Mouse (Mus musculus): ENCODE measurements around the gene Olfr1502. TPM values are rescaled to one million over a fixed set of nuclear protein-coding genes. Genes with fewer than 3 reads are reported as not detected.
"Not testable (repeated sequence)": the region's sequence is repeated elsewhere in the genome, so short reads cannot be mapped to it uniquely, and the experiment has no call there.

Gene Olfr1502
- polyA plus RNA-seq (2014; fragmentation: Nextera tagmentation; extraction: Ambion mirVana): not detected in 2 replicates

DNA sequence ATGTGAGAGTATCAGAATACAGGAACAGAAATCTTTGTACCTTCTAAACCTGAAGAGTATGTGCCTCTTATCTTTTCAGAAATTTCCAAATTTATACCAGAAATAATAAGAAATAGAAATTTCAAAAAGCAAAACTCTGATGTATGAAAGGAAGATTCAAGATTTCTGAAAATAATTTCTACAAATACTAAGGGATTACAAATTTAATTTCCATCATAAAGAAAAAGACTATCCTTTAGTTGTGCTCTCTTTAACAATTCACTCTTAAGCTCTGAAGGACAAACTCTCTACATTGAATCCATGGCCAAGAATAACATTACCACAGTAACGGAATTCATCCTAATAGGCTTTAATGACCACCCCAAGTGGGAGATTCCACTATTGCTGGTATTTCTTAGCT lies at the start of gene Olfr1502:
Olfr1502 (plus strand) TSS at position 301 of the 400 bp plus-strand sequence.
- Histone ChIP-seq H3K9ac (ENCODE audit: low read length) (no peak within 1 kb of the TSS), H3K27ac (ENCODE audit: low read depth) (no peak within 1 kb of the TSS), H3K4me2 (ENCODE audit: low read length) (no peak within 1 kb of the TSS), H3K4me1 (replicated peaks; ENCODE audit: control insufficient read depth, insufficient read depth, low read length) (no peaks in the 10 kb centered on the region), H3K27me3 (replicated peaks; ENCODE audit: control insufficient read depth, insufficient read depth, low read length) (no peaks in the 10 kb centered on the region), H3K36me3 (ENCODE audit: control insufficient read depth, insufficient read depth, low read length) (no peaks in the 10 kb centered on the region), H3K9me3 (ENCODE audit: control insufficient read depth, low read length) (no peaks in the 10 kb centered on the region), H3K4me3 (ENCODE audit: low read depth, low read length) (no peak within 1 kb of the TSS)
- 88% methylated on average over 1 of the region's 1 CpGs for WGBS
- ATAC-seq (replicated peaks; ENCODE audit: low FRiP score, low TSS enrichment, low read depth) (no peak), DNase-seq (ENCODE audit: low spot score) (no peak)

- Histone ChIP-seq H3K27ac (ENCODE audit: low read depth) (no peak overlapping the region), H3K4me3 (ENCODE audit: low read depth, low read length) (no peak overlapping the region), H3K4me1 (replicated peaks; ENCODE audit: control insufficient read depth, insufficient read depth, low read length) (no peaks in the 10 kb centered on the region), H3K27me3 (replicated peaks; ENCODE audit: control insufficient read depth, insufficient read depth, low read length) (no peaks in the 10 kb centered on the region), H3K9ac (ENCODE audit: low read length) (no peak overlapping the region), H3K36me3 (ENCODE audit: control insufficient read depth, insufficient read depth, low read length) (no peaks in the 10 kb centered on the region), H3K4me2 (ENCODE audit: low read length) (no peak overlapping the region), H3K9me3 (ENCODE audit: control insufficient read depth, low read length) (no peaks in the 10 kb centered on the region)
- DNase-seq (ENCODE audit: low spot score) (no peak), ATAC-seq (replicated peaks; ENCODE audit: low FRiP score, low TSS enrichment, low read depth) (no peak)
- WGBS: 62% methylated on average over 2 of the region's 2 CpGs
These were observed 48.8 kb upstream of the Olfr1502 start for GRCm38 (mm10) chr19:13812823-13813222.

- no peak overlapping the region for H3K4me3 ChIP-seq (ENCODE audit: low read depth, low read length)
- no peaks in the 10 kb centered on the region for H3K36me3 ChIP-seq (ENCODE audit: control insufficient read depth, insufficient read depth, low read length)
- ATAC-seq (replicated peaks; ENCODE audit: low FRiP score, low TSS enrichment, low read depth) (no peak), DNase-seq (ENCODE audit: low spot score) (no peak)
- no peak overlapping the region for H3K9ac ChIP-seq (ENCODE audit: low read length)
- no peaks in the 10 kb centered on the region for H3K9me3 ChIP-seq (ENCODE audit: control insufficient read depth, low read length)
- 26% methylated on average over 5 of the region's 5 CpGs for WGBS
- H3K4me1 ChIP-seq (replicated peaks; ENCODE audit: control insufficient read depth, insufficient read depth, low read length): no peaks in the 10 kb centered on the region
- H3K27me3 ChIP-seq (replicated peaks; ENCODE audit: control insufficient read depth, insufficient read depth, low read length): no peaks in the 10 kb centered on the region
- H3K27ac ChIP-seq (ENCODE audit: low read depth): no peak overlapping the region
- no peak overlapping the region for H3K4me2 ChIP-seq (ENCODE audit: low read length)
These were observed 42.8 kb upstream of the Olfr1502 start for GRCm38 (mm10) chr19:13818827-13819226.

GRCm38 (mm10) chr19:13819347-13819746 lies 42.2 kb upstream of the Olfr1502 start, which contains the start of gene Olfr1499:
Olfr1499 (minus strand) TSS chr19:13819447.
- Histone ChIP-seq H3K27ac (ENCODE audit: low read depth) (no peak within 1 kb of the TSS), H3K4me3 (ENCODE audit: low read depth, low read length) (no peak within 1 kb of the TSS), H3K9ac (ENCODE audit: low read length) (no peak within 1 kb of the TSS), H3K4me2 (ENCODE audit: low read length) (no peak within 1 kb of the TSS), H3K9me3 (ENCODE audit: control insufficient read depth, low read length) (no peaks in the 10 kb centered on the region), H3K36me3 (ENCODE audit: control insufficient read depth, insufficient read depth, low read length) (no peaks in the 10 kb centered on the region), H3K4me1 (replicated peaks; ENCODE audit: control insufficient read depth, insufficient read depth, low read length) (no peaks in the 10 kb centered on the region), H3K27me3 (replicated peaks; ENCODE audit: control insufficient read depth, insufficient read depth, low read length) (no peaks in the 10 kb centered on the region)
- no peak for DNase-seq (ENCODE audit: low spot score)
- no peak for ATAC-seq (replicated peaks; ENCODE audit: low FRiP score, low TSS enrichment, low read depth)

DNA sequence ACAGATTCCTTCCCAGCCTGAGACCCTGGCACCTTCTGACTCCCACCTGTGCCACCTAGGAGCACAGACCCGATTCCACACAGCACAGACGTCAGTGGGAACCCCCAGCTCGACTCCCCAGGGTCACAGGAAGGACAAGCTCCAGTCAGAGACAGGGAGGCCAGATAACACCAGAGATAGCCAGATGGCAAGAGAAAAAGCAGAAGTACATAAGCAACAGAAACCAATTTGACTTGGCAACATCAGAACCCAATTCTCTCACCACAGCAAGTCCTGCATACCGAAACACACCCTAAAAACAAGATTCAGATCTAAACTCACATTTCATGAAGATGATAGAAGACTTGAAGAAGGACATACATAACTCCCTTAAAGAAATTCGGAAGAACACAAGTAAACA lies 40.7 kb upstream of the Olfr1502 start:
- no peak for DNase-seq (ENCODE audit: low spot score)
- Histone ChIP-seq H3K9me3 (ENCODE audit: control insufficient read depth, low read length) (no peaks in the 10 kb centered on the region), H3K4me2 (ENCODE audit: low read length) (no peak overlapping the region), H3K4me1 (replicated peaks; ENCODE audit: control insufficient read depth, insufficient read depth, low read length) (no peaks in the 10 kb centered on the region), H3K4me3 (ENCODE audit: low read depth, low read length) (no peak overlapping the region), H3K9ac (ENCODE audit: low read length) (no peak overlapping the region), H3K27ac (ENCODE audit: low read depth) (no peak overlapping the region), H3K36me3 (ENCODE audit: control insufficient read depth, insufficient read depth, low read length) (no peaks in the 10 kb centered on the region), H3K27me3 (replicated peaks; ENCODE audit: control insufficient read depth, insufficient read depth, low read length) (no peaks in the 10 kb centered on the region)
- 67% methylated on average over 5 of the region's 5 CpGs for WGBS
- ATAC-seq (replicated peaks; ENCODE audit: low FRiP score, low TSS enrichment, low read depth): no peak

GRCm38 (mm10) chr19:13828447-13828846 lies 33.1 kb upstream of the Olfr1502 start:
- H3K36me3 ChIP-seq (ENCODE audit: control insufficient read depth, insufficient read depth, low read length): no peaks in the 10 kb centered on the region
- WGBS: 76% methylated on average over 3 of the region's 3 CpGs
- no peak for DNase-seq (ENCODE audit: low spot score)
- no peak overlapping the region for H3K27ac ChIP-seq (ENCODE audit: low read depth)
- H3K9me3 ChIP-seq (ENCODE audit: control insufficient read depth, low read length): no peaks in the 10 kb centered on the region
- no peak overlapping the region for H3K4me2 ChIP-seq (ENCODE audit: low read length)
- no peak overlapping the region for H3K9ac ChIP-seq (ENCODE audit: low read length)
- H3K27me3 ChIP-seq (replicated peaks; ENCODE audit: control insufficient read depth, insufficient read depth, low read length): no peaks in the 10 kb centered on the region
- no peak for ATAC-seq (replicated peaks; ENCODE audit: low FRiP score, low TSS enrichment, low read depth)
- H3K4me1 ChIP-seq (replicated peaks; ENCODE audit: control insufficient read depth, insufficient read depth, low read length): no peaks in the 10 kb centered on the region
- no peak overlapping the region for H3K4me3 ChIP-seq (ENCODE audit: low read depth, low read length)

DNA sequence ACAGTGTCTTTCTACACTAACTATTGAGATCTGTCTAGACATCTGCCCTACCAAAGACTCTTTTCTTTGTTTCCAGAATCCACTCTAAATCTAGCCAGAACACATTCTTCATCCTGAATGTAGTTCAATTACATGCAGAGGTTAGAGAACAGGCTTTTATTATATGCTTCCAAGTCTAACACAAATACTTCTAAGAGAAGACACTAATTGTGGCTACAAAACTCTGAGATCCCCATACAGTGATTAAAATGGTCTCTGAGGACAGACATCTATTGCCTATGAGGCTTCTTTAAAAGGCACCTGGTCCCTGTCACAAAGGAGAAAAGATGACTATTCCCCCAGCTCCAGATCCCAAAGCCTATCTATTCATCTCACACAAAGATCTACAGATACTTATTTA lies 31.2 kb upstream of the Olfr1502 start, which contains the start of gene Olfr1500:
Olfr1500 (minus strand) TSS at position 101 of the 400 bp plus-strand sequence.
- Histone ChIP-seq H3K27me3 (replicated peaks; ENCODE audit: control insufficient read depth, insufficient read depth, low read length) (no peaks in the 10 kb centered on the region), H3K4me3 (ENCODE audit: low read depth, low read length) (no peak within 1 kb of the TSS), H3K9ac (ENCODE audit: low read length) (no peak within 1 kb of the TSS), H3K9me3 (ENCODE audit: control insufficient read depth, low read length) (no peaks in the 10 kb centered on the region), H3K27ac (ENCODE audit: low read depth) (no peak within 1 kb of the TSS), H3K36me3 (ENCODE audit: control insufficient read depth, insufficient read depth, low read length) (no peaks in the 10 kb centered on the region), H3K4me2 (ENCODE audit: low read length) (no peak within 1 kb of the TSS), H3K4me1 (replicated peaks; ENCODE audit: control insufficient read depth, insufficient read depth, low read length) (no peaks in the 10 kb centered on the region)
- DNase-seq (ENCODE audit: low spot score): no peak
- no peak for ATAC-seq (replicated peaks; ENCODE audit: low FRiP score, low TSS enrichment, low read depth)

- H3K36me3 ChIP-seq (ENCODE audit: control insufficient read depth, insufficient read depth, low read length); H3K4me3 ChIP-seq (ENCODE audit: low read depth, low read length); DNase-seq (ENCODE audit: low spot score); H3K9me3 ChIP-seq (ENCODE audit: control insufficient read depth, low read length); H3K27me3 ChIP-seq (replicated peaks; ENCODE audit: control insufficient read depth, insufficient read depth, low read length); H3K4me2 ChIP-seq (ENCODE audit: low read length); H3K27ac ChIP-seq (ENCODE audit: low read depth); ATAC-seq (replicated peaks; ENCODE audit: low FRiP score, low TSS enrichment, low read depth); H3K9ac ChIP-seq (ENCODE audit: low read length); H3K4me1 ChIP-seq (replicated peaks; ENCODE audit: control insufficient read depth, insufficient read depth, low read length): not testable (repeated sequence)
These were observed 11.0 kb upstream of the Olfr1502 start, which contains the start of gene Olfr1501 for GRCm38 (mm10) chr19:13850592-13850991. Olfr1501 (minus strand) TSS chr19:13850692.

DNA sequence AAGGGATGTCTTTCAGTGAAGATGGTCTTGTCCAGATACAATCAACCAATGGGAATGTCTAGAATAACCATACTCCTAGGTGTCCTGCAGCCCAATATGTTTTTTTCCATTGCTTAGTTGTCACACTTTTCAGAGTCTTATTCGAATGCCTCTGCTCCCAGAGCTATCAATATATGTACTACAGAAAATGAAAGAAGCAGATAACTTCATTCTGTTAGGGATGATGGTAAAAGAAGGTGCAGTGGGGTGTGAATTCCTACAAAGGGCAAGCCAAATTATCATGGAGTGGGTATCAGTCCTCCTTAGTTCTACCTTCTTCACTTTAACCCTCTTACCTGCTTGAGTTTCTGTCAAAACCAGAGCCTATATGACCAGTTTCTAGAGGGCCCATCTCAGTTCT lies 36.2 kb downstream of the Olfr1502 start, which contains the start of gene Olfr1504:
Olfr1504 (minus strand) TSS at position 101 of the 400 bp plus-strand sequence.
- 52% methylated on average over 1 of the region's 1 CpGs for WGBS
- H3K27ac ChIP-seq (ENCODE audit: low read depth): no peak within 1 kb of the TSS
- H3K4me2 ChIP-seq (ENCODE audit: low read length): no peak within 1 kb of the TSS
- no peak within 1 kb of the TSS for H3K4me3 ChIP-seq (ENCODE audit: low read depth, low read length)
- no peaks in the 10 kb centered on the region for H3K27me3 ChIP-seq (replicated peaks; ENCODE audit: control insufficient read depth, insufficient read depth, low read length)
- H3K36me3 ChIP-seq (ENCODE audit: control insufficient read depth, insufficient read depth, low read length): no peaks in the 10 kb centered on the region
- no peak for ATAC-seq (replicated peaks; ENCODE audit: low FRiP score, low TSS enrichment, low read depth)
- DNase-seq (ENCODE audit: low spot score): no peak
- no peaks in the 10 kb centered on the region for H3K4me1 ChIP-seq (replicated peaks; ENCODE audit: control insufficient read depth, insufficient read depth, low read length)
- H3K9me3 ChIP-seq (ENCODE audit: control insufficient read depth, low read length): no peaks in the 10 kb centered on the region
- no peak within 1 kb of the TSS for H3K9ac ChIP-seq (ENCODE audit: low read length)

All from intestine, embryonic 14.5 days (tissue).